Mouse (Mus musculus): ENCODE data around the gene Ntpcr.

- no peak for TF ChIP-seq POLR2A (IDR thresholded peaks at IDR 0.05; ENCODE audit: control insufficient read depth in 1 of 2, insufficient read depth in 1 of 2, low read depth in 1 of 2, low read length in 2 of 2, poor library complexity in 1 of 2)
- TF ChIP-seq MAX (IDR thresholded peaks at IDR 0.05; ENCODE audit: low read length), result no peak
- TF ChIP-seq HCFC1 (IDR thresholded peaks at IDR 0.05; ENCODE audit: low read depth, low read length), result no peak
- TF ChIP-seq CTCF (IDR thresholded peaks at IDR 0.05 in 2 of 3, conservative IDR thresholded peaks at IDR 0.05 in 1 of 3; ENCODE audit: control insufficient read depth in 1 of 3, insufficient read depth in 1 of 3, low read depth in 2 of 3, low read length in 3 of 3, poor library complexity in 1 of 3, severe bottlenecking in 1 of 3), result no peak
- TF ChIP-seq KAT2A (conservative IDR thresholded peaks at IDR 0.05; ENCODE audit: low read depth, low read length), result no peak
- no peak for TF ChIP-seq TAL1 (IDR thresholded peaks at IDR 0.05; ENCODE audit: low read length)
- TF ChIP-seq GATA1 (IDR thresholded peaks at IDR 0.05; ENCODE audit: low read depth, low read length), result no peak
- no peak for TF ChIP-seq BHLHE40 (IDR thresholded peaks at IDR 0.05; ENCODE audit: borderline replicate concordance, low read depth, low read length)
- TF ChIP-seq POLR2AphosphoS5 (IDR thresholded peaks at IDR 0.05; ENCODE audit: borderline replicate concordance, low read depth, low read length), result no peak
- no peak for TF ChIP-seq EP300 (IDR thresholded peaks at IDR 0.05; ENCODE audit: low read depth in 1 of 2, low read length in 2 of 2)
- TF ChIP-seq CHD2 (IDR thresholded peaks at IDR 0.05; ENCODE audit: low read length), result no peak
Measured at GRCm38 (mm10) chr8:125690961-125691360, 38.8 kb upstream of the Ntpcr start.

Measured in MEL (cell line).